Mouse (Mus musculus): ENCODE results near the gene Mrtfb. TPM values are rescaled to one million over a fixed set of nuclear protein-coding genes. Genes with fewer than 3 reads are reported as not detected.
"Not testable (repeated sequence)": the region's sequence is repeated elsewhere in the genome, so short reads cannot be mapped to it uniquely, and the experiment has no call there.

Mrtfb gene
- polyA plus RNA-seq, 1 experiment from 2014 or later: 28.9 TPM

- H3K9ac ChIP-seq: no peak overlapping the region
- WGBS: 91% methylated on average over 3 of the region's 3 CpGs
- peaks cover 17% of the 10 kb centered on the region; the same call in 1 of the 2 replicates for H3K36me3 ChIP-seq
- no peak overlapping the region for H3K4me3 ChIP-seq
- H3K27me3 ChIP-seq: no peaks in the 10 kb centered on the region
- peaks cover 3% of the 10 kb centered on the region; the same call in 1 of the 2 replicates for H3K9me3 ChIP-seq
- no peaks in the 10 kb centered on the region for H3K4me1 ChIP-seq
- no peak overlapping the region for H3K4me2 ChIP-seq
- ATAC-seq (ENCODE audit: insufficient number of reproducible peaks, insufficient read depth, low FRiP score, low TSS enrichment, low read depth): no peak
- no peak overlapping the region; the same call in 1 of the 2 replicates for H3K27ac ChIP-seq
Measured at GRCm38 (mm10) chr16:13276709-13277399, 20.6 kb downstream of the Mrtfb start.

- H3K27ac ChIP-seq; H3K4me2 ChIP-seq; H3K27me3 ChIP-seq; H3K4me1 ChIP-seq; ATAC-seq (ENCODE audit: insufficient number of reproducible peaks, insufficient read depth, low FRiP score, low TSS enrichment, low read depth); H3K4me3 ChIP-seq; H3K9ac ChIP-seq: not testable (repeated sequence)
- Histone ChIP-seq H3K36me3 (peaks cover 22% of the 10 kb centered on the region), H3K9me3 (peaks cover 14% of the 10 kb centered on the region)
Measured at GRCm38 (mm10) chr16:13286425-13286824, 30.1 kb downstream of the Mrtfb start.

- H3K4me1 ChIP-seq: no peaks in the 10 kb centered on the region
- no peak overlapping the region for H3K9ac ChIP-seq
- peaks cover 9% of the 10 kb centered on the region for H3K36me3 ChIP-seq
- no peak overlapping the region for H3K27ac ChIP-seq
- H3K4me2 ChIP-seq: no peak overlapping the region
- no peak for ATAC-seq (ENCODE audit: insufficient number of reproducible peaks, insufficient read depth, low FRiP score, low TSS enrichment, low read depth)
- H3K27me3 ChIP-seq: no peaks in the 10 kb centered on the region
- 68% methylated on average over 1 of the region's 1 CpGs for WGBS
- no peaks in the 10 kb centered on the region for H3K9me3 ChIP-seq
- no peak overlapping the region for H3K4me3 ChIP-seq
Measured at GRCm38 (mm10) chr16:13297860-13298259, 41.6 kb downstream of the Mrtfb start.

- peaks cover 11% of the 10 kb centered on the region for H3K36me3 ChIP-seq
- H3K4me1 ChIP-seq: no peaks in the 10 kb centered on the region
- H3K27ac ChIP-seq: no peak overlapping the region
- no peaks in the 10 kb centered on the region for H3K27me3 ChIP-seq
- no peak overlapping the region for H3K9ac ChIP-seq
- no peak for ATAC-seq (ENCODE audit: insufficient number of reproducible peaks, insufficient read depth, low FRiP score, low TSS enrichment, low read depth)
- H3K4me3 ChIP-seq: no peak overlapping the region
- 74% methylated on average over 2 of the region's 2 CpGs for WGBS
- H3K4me2 ChIP-seq: no peak overlapping the region
- H3K9me3 ChIP-seq: no peaks in the 10 kb centered on the region
Measured at GRCm38 (mm10) chr16:13298991-13299390, 42.7 kb downstream of the Mrtfb start.

GRCm38 (mm10) chr16:13306065-13306695 lies 49.9 kb downstream of the Mrtfb start:
- WGBS: 58% methylated on average over 3 of the region's 3 CpGs
- Histone ChIP-seq H3K4me3 (no peak overlapping the region), H3K9me3 (no peaks in the 10 kb centered on the region), H3K4me1 (peaks cover 13% of the 10 kb centered on the region), H3K36me3 (peaks cover 4% of the 10 kb centered on the region; the same call in 1 of the 2 replicates), H3K27me3 (no peaks in the 10 kb centered on the region), H3K27ac (peak overlapping the region; percentile 61; the same call in 1 of the 2 replicates), H3K4me2 (no peak overlapping the region), H3K9ac (no peak overlapping the region)
- no peak for ATAC-seq (ENCODE audit: insufficient number of reproducible peaks, insufficient read depth, low FRiP score, low TSS enrichment, low read depth)

GRCm38 (mm10) chr16:13310096-13310683 lies 53.9 kb downstream of the Mrtfb start:
- no peak for ATAC-seq (ENCODE audit: insufficient number of reproducible peaks, insufficient read depth, low FRiP score, low TSS enrichment, low read depth)
- H3K27me3 ChIP-seq: no peaks in the 10 kb centered on the region
- H3K9me3 ChIP-seq: no peaks in the 10 kb centered on the region
- H3K4me1 ChIP-seq: peaks cover 13% of the 10 kb centered on the region
- H3K9ac ChIP-seq: no peak overlapping the region
- peaks cover 7% of the 10 kb centered on the region; the same call in 1 of the 2 replicates for H3K36me3 ChIP-seq
- no peak overlapping the region for H3K4me3 ChIP-seq
- no peak overlapping the region for H3K4me2 ChIP-seq
- 38% methylated on average over 1 of the region's 1 CpGs for WGBS
- 0 out of 2 replicates have a peak overlapping the region, but pooled peaks have one; percentile 14 for H3K27ac ChIP-seq

GRCm38 (mm10) chr16:13311374-13311773 lies 55.1 kb downstream of the Mrtfb start:
- 80% methylated on average over 1 of the region's 1 CpGs for WGBS
- no peaks in the 10 kb centered on the region for H3K27me3 ChIP-seq
- H3K9me3 ChIP-seq: no peaks in the 10 kb centered on the region
- H3K27ac ChIP-seq: no peak overlapping the region
- no peak overlapping the region for H3K4me3 ChIP-seq
- no peak for ATAC-seq (ENCODE audit: insufficient number of reproducible peaks, insufficient read depth, low FRiP score, low TSS enrichment, low read depth)
- no peak overlapping the region for H3K4me2 ChIP-seq
- peaks cover 7% of the 10 kb centered on the region; the same call in 1 of the 2 replicates for H3K36me3 ChIP-seq
- H3K9ac ChIP-seq: no peak overlapping the region
- H3K4me1 ChIP-seq: peaks cover 5% of the 10 kb centered on the region

- H3K27me3 ChIP-seq: no peaks in the 10 kb centered on the region
- 90% methylated on average over 5 of the region's 5 CpGs for WGBS
- H3K9ac ChIP-seq: no peak overlapping the region
- no peak overlapping the region for H3K4me2 ChIP-seq
- no peaks in the 10 kb centered on the region for H3K9me3 ChIP-seq
- no peak for ATAC-seq (ENCODE audit: insufficient number of reproducible peaks, insufficient read depth, low FRiP score, low TSS enrichment, low read depth)
- H3K4me3 ChIP-seq: no peak overlapping the region
- H3K4me1 ChIP-seq: no peaks in the 10 kb centered on the region; the same call in 1 of the 2 replicates
- H3K36me3 ChIP-seq: peaks cover 7% of the 10 kb centered on the region; the same call in 1 of the 2 replicates
- no peak overlapping the region for H3K27ac ChIP-seq
Measured at GRCm38 (mm10) chr16:13313096-13313719, 56.9 kb downstream of the Mrtfb start.

GRCm38 (mm10) chr16:13323751-13324150 lies 67.5 kb downstream of the Mrtfb start:
- H3K4me3 ChIP-seq: no peak overlapping the region
- H3K36me3 ChIP-seq: peaks cover 20% of the 10 kb centered on the region
- WGBS: 40% methylated on average over 6 of the region's 6 CpGs
- H3K27me3 ChIP-seq: no peaks in the 10 kb centered on the region
- no peak overlapping the region for H3K27ac ChIP-seq
- H3K9me3 ChIP-seq: no peaks in the 10 kb centered on the region
- no peak for ATAC-seq (ENCODE audit: insufficient number of reproducible peaks, insufficient read depth, low FRiP score, low TSS enrichment, low read depth)
- no peaks in the 10 kb centered on the region for H3K4me1 ChIP-seq
- no peak overlapping the region for H3K4me2 ChIP-seq
- no peak overlapping the region for H3K9ac ChIP-seq

- Histone ChIP-seq H3K36me3 (peaks cover 22% of the 10 kb centered on the region), H3K27ac (no peak overlapping the region), H3K4me3 (no peak overlapping the region), H3K4me1 (no peaks in the 10 kb centered on the region), H3K9me3 (no peaks in the 10 kb centered on the region), H3K4me2 (no peak overlapping the region), H3K9ac (no peak overlapping the region), H3K27me3 (no peaks in the 10 kb centered on the region)
- ATAC-seq (ENCODE audit: insufficient number of reproducible peaks, insufficient read depth, low FRiP score, low TSS enrichment, low read depth): no peak
- 93% methylated on average over 3 of the region's 3 CpGs for WGBS
Measured at GRCm38 (mm10) chr16:13326622-13327021, 70.3 kb downstream of the Mrtfb start.

GRCm38 (mm10) chr16:13328646-13329045 lies 72.4 kb downstream of the Mrtfb start:
- Histone ChIP-seq H3K4me1 (no peaks in the 10 kb centered on the region), H3K4me3 (no peak overlapping the region), H3K4me2 (no peak overlapping the region), H3K9me3 (no peaks in the 10 kb centered on the region), H3K9ac (no peak overlapping the region), H3K36me3 (peaks cover 25% of the 10 kb centered on the region), H3K27me3 (no peaks in the 10 kb centered on the region), H3K27ac (no peak overlapping the region)
- WGBS: 83% methylated on average over 4 of the region's 4 CpGs
- ATAC-seq (ENCODE audit: insufficient number of reproducible peaks, insufficient read depth, low FRiP score, low TSS enrichment, low read depth): no peak

Data from embryonic facial prominence, embryonic 13.5 days (tissue).